Mouse (Mus musculus) forebrain, embryonic 16.5 days (tissue): ENCODE measurements around the gene Mrpl54. TPM values are rescaled to one million over a fixed set of nuclear protein-coding genes. Genes with fewer than 3 reads are reported as not detected.
"Not testable (repeated sequence)": the region's sequence is repeated elsewhere in the genome, so short reads cannot be mapped to it uniquely, and the experiment has no call there.

Source experiments
- ATAC-seq: fragments of 200-750 bp; cut with Nextera tagmentation; 2 replicates; pipeline ENCODE4 v1.8.0; 2017; ENCODE audit warnings: mild to moderate bottlenecking, moderate library complexity
- H3K27ac ChIP-seq: fragments of 300-500 bp; sonication (generic); 2 replicates; pipeline ENCODE4 v1.5.1; 2014; ENCODE audit warnings: low read length, control low read depth
- H3K27me3 ChIP-seq: fragments of 300-500 bp; sonication (generic); replicated peaks from 2 replicates; pipeline ENCODE4 v1.6.1; 2014; ENCODE audit warnings: low read length; ENCODE audit not compliant: control insufficient read depth, insufficient read depth
- H3K36me3 ChIP-seq: fragments of 300-500 bp; sonication (generic); 2 replicates; pipeline ENCODE4 v1.6.1; 2014; ENCODE audit not compliant: control insufficient read depth, insufficient read depth
- H3K4me1 ChIP-seq: fragments of 300-500 bp; sonication (generic); replicated peaks from 2 replicates; pipeline ENCODE4 v1.6.1; 2014; ENCODE audit warnings: low read length; ENCODE audit not compliant: control insufficient read depth, insufficient read depth
- H3K4me2 ChIP-seq: fragments of 300-500 bp; sonication (generic); 2 replicates; pipeline ENCODE4 v1.6.1; 2014; ENCODE audit warnings: mild to moderate bottlenecking, low read length, control low read depth
- H3K4me3 ChIP-seq: fragments of 300-500 bp; sonication (generic); replicated peaks from 2 replicates; pipeline ENCODE4 v1.5.1; 2014; ENCODE audit warnings: mild to moderate bottlenecking, low read length, control low read depth
- H3K9ac ChIP-seq: fragments of 300-500 bp; sonication (generic); replicated peaks from 2 replicates; pipeline ENCODE4 v1.6.1; 2014; ENCODE audit warnings: low read depth, low read length, control low read depth
- H3K9me3 ChIP-seq: fragments of 300-500 bp; sonication (generic); 2 replicates; pipeline ENCODE4 v1.6.1; 2016; ENCODE audit warnings: low read length; ENCODE audit not compliant: control insufficient read depth
- WGBS: fragments of 180-500 bp; shearing (Covaris S2); extraction: QIAGEN DNeasy Blood & Tissue Kit; methylation state at CpG from one replicate; pipeline ENCODE4 v1.1.7; 2014; 5-methylcytosine and 5-hydroxymethylcytosine counted together
- microRNA-seq: library from miRNA; unstranded; fragments of <30 nt; microRNA quantifications from one replicate; pipeline ENCODE4, GENCODE M21; 2017
- polyA plus RNA-seq: library from polyadenylated mRNA; unstranded; fragments of >200 nt; fragmentation: Nextera tagmentation; extraction: Ambion mirVana; gene quantifications from 2 replicates; pipeline ENCODE4 v1.2.1, GENCODE M21; 2015

Mrpl54 gene
- polyA plus RNA-seq, 1 experiment from 2014 or later, result 90.1 TPM

DNA sequence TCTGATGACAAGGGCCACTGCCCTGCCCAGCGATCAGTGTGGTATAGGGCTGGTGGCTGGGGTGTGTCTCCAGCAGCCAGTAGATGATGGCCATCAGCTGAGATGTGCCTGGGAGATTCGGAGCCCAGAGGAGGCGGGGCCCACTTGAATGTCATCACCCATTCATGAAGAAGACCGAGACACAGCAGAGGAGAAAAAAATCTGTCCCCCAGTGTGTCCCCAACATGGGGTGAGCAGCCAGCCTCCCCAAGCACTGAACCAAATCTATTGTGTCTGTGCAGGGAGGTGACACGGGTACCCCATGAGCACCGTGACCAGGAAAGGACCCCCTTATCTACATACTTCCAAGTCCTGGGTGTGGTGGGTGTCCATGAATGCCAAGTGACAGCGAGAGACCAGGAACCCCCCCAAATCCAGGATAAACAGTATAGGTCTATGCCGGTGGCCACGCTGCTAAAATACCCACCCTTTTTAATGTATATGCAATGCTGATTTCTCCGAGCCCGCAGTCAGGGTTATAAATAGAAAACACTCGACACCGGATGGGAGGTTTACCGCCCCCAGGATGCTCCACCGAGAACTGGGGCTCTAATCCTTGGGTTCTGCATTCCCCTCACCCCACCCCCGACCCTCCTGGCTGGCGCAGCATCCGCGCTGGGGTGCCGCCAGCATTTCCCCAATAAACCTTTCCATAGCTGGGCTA is 36.8 kb downstream of the Mrpl54 start:
- H3K27me3 ChIP-seq, result no peaks in the 10 kb centered on the region
- H3K4me2 ChIP-seq, result peak overlapping the region; percentile 73
- H3K9me3 ChIP-seq, result no peaks in the 10 kb centered on the region
- H3K4me3 ChIP-seq, result peak overlapping the region; percentile 81
- peak; percentile 19 for ATAC-seq
- H3K27ac ChIP-seq, result peak overlapping the region; percentile 95
- peak overlapping the region; percentile 95 for H3K9ac ChIP-seq
- peaks cover 39% of the 10 kb centered on the region for H3K4me1 ChIP-seq
- WGBS, result 10% methylated on average over 20 of the region's 20 CpGs
- no peaks in the 10 kb centered on the region for H3K36me3 ChIP-seq

- not testable (repeated sequence) for ATAC-seq, H3K36me3 ChIP-seq
- WGBS, result 53% methylated on average over 2 of the region's 2 CpGs
Measured at GRCm38 (mm10) chr10:81223731-81224130, 43.0 kb downstream of the Mrpl54 start.

GRCm38 (mm10) chr10:81221402-81222015 is 45.2 kb downstream of the Mrpl54 start:
- no peak overlapping the region for H3K27ac ChIP-seq
- no peaks in the 10 kb centered on the region for H3K9me3 ChIP-seq
- no peak overlapping the region for H3K9ac ChIP-seq
- no peak overlapping the region for H3K4me3 ChIP-seq
- no peak overlapping the region for H3K4me2 ChIP-seq
- H3K27me3 ChIP-seq, result no peaks in the 10 kb centered on the region
- H3K36me3 ChIP-seq, result peaks cover 8% of the 10 kb centered on the region
- WGBS, result 92% methylated on average over 5 of the region's 5 CpGs
- no peaks in the 10 kb centered on the region for H3K4me1 ChIP-seq
- no peak for ATAC-seq

More at GRCm38 (mm10) chr10:81223731-81224130, 43.0 kb downstream of the Mrpl54 start:
- H3K4me1 ChIP-seq, result peaks cover 11% of the 10 kb centered on the region
- not testable (repeated sequence) for H3K27ac ChIP-seq, H3K9ac ChIP-seq, H3K27me3 ChIP-seq, H3K4me2 ChIP-seq, H3K4me3 ChIP-seq, H3K9me3 ChIP-seq

DNA sequence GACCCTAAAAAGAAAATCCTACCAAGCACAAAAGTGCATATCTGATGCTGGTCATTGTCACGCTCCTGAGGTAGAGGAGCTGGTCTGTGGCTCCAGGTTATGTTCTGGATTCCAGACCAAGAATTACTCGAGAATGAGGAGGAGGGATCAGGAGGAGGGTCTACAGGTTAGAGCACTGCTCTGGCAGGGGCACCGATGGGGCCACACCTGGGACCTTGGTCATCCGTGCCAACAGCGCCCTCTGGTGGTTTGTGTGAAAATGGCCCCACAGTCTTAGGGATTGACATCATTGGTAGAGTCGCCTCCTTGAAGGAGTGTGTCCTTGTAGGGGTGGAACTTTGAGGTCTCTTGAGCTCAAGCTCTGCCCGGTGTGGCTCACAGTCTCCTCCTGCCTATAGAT is 48.8 kb downstream of the Mrpl54 start:
- Histone ChIP-seq H3K4me3 (no peak overlapping the region), H3K4me1 (no peaks in the 10 kb centered on the region), H3K4me2 (no peak overlapping the region), H3K9ac (no peak overlapping the region), H3K9me3 (no peaks in the 10 kb centered on the region), H3K27me3 (no peaks in the 10 kb centered on the region), H3K27ac (no peak overlapping the region), H3K36me3 (peaks cover 31% of the 10 kb centered on the region)
- peak; percentile 22; the same call in 1 of the 2 replicates for ATAC-seq
- WGBS, result 41% methylated on average over 7 of the region's 7 CpGs

DNA sequence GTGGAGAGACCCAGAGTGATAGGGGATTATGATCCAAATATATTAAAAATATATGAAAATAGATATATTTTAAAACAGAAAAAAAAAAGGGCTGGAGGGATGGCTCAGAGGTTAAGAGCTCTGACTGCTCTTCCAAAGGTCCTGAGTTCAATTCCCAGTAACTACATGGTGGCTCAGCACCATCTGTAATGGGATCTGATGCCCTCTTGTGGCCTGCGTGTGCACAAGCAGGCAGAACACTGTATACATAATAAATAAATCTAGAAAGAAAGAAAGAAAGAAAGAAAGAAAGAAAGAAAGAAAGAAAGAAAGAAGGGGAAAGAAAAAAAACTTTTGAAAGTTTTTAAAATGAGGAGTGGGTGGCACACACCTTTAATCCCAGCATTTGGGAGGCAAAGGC is 49.5 kb downstream of the Mrpl54 start:
- H3K9me3 ChIP-seq, H3K27me3 ChIP-seq, H3K4me3 ChIP-seq, H3K4me2 ChIP-seq, H3K4me1 ChIP-seq, H3K9ac ChIP-seq, H3K27ac ChIP-seq, ATAC-seq: not testable (repeated sequence)
- peaks cover 38% of the 10 kb centered on the region for H3K36me3 ChIP-seq
- 29% methylated on average over 1 of the region's 1 CpGs for WGBS

DNA sequence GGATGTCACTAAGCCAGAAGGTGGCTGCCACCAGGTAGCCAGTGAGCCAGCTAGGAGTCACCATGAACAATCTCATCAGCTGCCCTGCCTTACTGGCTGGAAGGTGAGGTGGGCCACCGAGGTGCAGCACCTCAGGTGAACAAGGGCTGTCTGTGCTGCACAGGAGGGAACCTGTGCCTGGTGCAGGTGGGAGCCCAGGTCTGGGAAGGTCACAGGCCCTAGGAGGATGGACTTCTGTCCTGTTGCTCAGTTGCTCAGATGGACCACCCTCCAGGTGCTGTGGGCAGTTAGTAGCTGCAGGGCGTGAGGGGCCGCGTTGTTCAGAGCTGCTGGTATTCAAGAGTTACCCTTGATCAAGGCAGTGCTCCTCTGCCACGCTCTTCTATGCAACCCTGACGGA is 49.9 kb downstream of the Mrpl54 start:
- H3K4me3 ChIP-seq, result no peak overlapping the region
- no peak for ATAC-seq
- no peaks in the 10 kb centered on the region for H3K27me3 ChIP-seq
- H3K9me3 ChIP-seq, result peaks cover 5% of the 10 kb centered on the region; the same call in 1 of the 2 replicates
- peaks cover 43% of the 10 kb centered on the region for H3K36me3 ChIP-seq
- no peak overlapping the region for H3K27ac ChIP-seq
- no peak overlapping the region for H3K4me2 ChIP-seq
- H3K4me1 ChIP-seq, result no peaks in the 10 kb centered on the region
- 91% methylated on average over 6 of the region's 6 CpGs for WGBS
- H3K9ac ChIP-seq, result no peak overlapping the region

DNA sequence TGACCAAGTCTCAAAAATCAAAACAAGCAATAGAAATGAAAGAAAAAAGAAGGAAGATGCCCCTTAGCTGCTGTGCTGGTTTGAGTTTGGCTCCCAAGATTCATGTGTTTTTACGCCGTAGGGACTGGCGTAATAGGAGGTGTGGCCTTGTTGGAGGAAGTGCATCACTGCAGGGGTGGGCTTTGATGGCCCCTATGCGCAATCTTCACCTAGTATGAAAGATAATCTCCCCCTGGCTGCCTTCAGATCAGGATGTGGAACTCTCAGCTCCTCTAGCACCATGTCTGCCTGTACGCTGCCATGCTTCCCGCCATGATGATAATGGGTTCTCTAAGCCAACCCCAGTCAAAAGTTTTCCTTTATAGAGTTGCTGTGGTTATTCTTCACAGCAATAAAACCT is 50.5 kb downstream of the Mrpl54 start:
- no peak overlapping the region for H3K4me3 ChIP-seq
- no peak overlapping the region for H3K4me2 ChIP-seq
- no peak overlapping the region for H3K9ac ChIP-seq
- H3K9me3 ChIP-seq, result peaks cover 5% of the 10 kb centered on the region; the same call in 1 of the 2 replicates
- no peak for ATAC-seq
- no peaks in the 10 kb centered on the region for H3K4me1 ChIP-seq
- WGBS, result 88% methylated on average over 6 of the region's 6 CpGs
- no peaks in the 10 kb centered on the region for H3K27me3 ChIP-seq
- no peak overlapping the region for H3K27ac ChIP-seq
- peaks cover 47% of the 10 kb centered on the region for H3K36me3 ChIP-seq

Small RNAs within 50 kb of the gene (microRNA-seq; reads per million reads assigned to microRNA genes)
- 12.3 reads per million, percentile 31 among the genes with 10 or more reads in this experiment for gene Mir3057

Other genes starting within 250 kb of the Mrpl54 start
- 37.6 and 45.4 TPM in 2 replicates for gene Diras1, start 241.3 kb downstream of the Mrpl54 start, polyA plus RNA-seq
- 48.1 and 54.0 TPM in 2 replicates for gene Slc39a3, start 229.5 kb downstream of the Mrpl54 start, polyA plus RNA-seq
- 325 and 344 TPM in 2 replicates for gene Sgta, start 206.8 kb downstream of the Mrpl54 start, polyA plus RNA-seq
- 69.4 and 70.4 TPM in 2 replicates for gene Thop1, start 196.9 kb downstream of the Mrpl54 start, polyA plus RNA-seq
- 0.17 and 0.66 TPM in 2 replicates for gene Creb3l3, start 168.1 kb downstream of the Mrpl54 start, polyA plus RNA-seq
- 210 and 213 TPM in 2 replicates for gene Map2k2, start 161.0 kb downstream of the Mrpl54 start, polyA plus RNA-seq
- gene Zbtb7a, start 131.7 kb downstream of the Mrpl54 start, polyA plus RNA-seq, result 11.6 and 11.8 TPM in 2 replicates
- gene Pias4, start 99.0 kb downstream of the Mrpl54 start, polyA plus RNA-seq, result 48.5 and 62.7 TPM in 2 replicates
- gene Eef2, start 90.3 kb downstream of the Mrpl54 start, polyA plus RNA-seq, result 652 and 674 TPM in 2 replicates
- gene Dapk3, start 83.9 kb downstream of the Mrpl54 start, polyA plus RNA-seq, result 55.1 and 56.9 TPM in 2 replicates
- not detected in 2 replicates for gene 4930442H23Rik, start 83.1 kb downstream of the Mrpl54 start, polyA plus RNA-seq
- 0.11 TPM in 1 of 2 replicates, not detected in the other for gene Nmrk2, start 64.9 kb downstream of the Mrpl54 start, polyA plus RNA-seq
- gene Atcay, start 36.1 kb downstream of the Mrpl54 start, polyA plus RNA-seq, result 81.4 and 94.9 TPM in 2 replicates
- 18.4 and 24.0 TPM in 2 replicates for gene Zfr2, start 33.8 kb downstream of the Mrpl54 start, polyA plus RNA-seq
- 28.8 and 44.2 TPM in 2 replicates for gene Matk, start 14.0 kb downstream of the Mrpl54 start, polyA plus RNA-seq
- 39.1 and 41.6 TPM in 2 replicates for gene Apba3, start within 50 bp of the Mrpl54 start, polyA plus RNA-seq
- gene Tjp3, start 24.6 kb upstream of the Mrpl54 start, polyA plus RNA-seq, result 7.3 and 8.3 TPM in 2 replicates
- gene Pip5k1c, start 26.0 kb upstream of the Mrpl54 start, polyA plus RNA-seq, result 138 and 143 TPM in 2 replicates
- 36.8 and 38.3 TPM in 2 replicates for gene Cactin, start 54.2 kb upstream of the Mrpl54 start, polyA plus RNA-seq
- 3.6 and 4.9 TPM in 2 replicates for gene Tbxa2r, start 61.8 kb upstream of the Mrpl54 start, polyA plus RNA-seq
- gene Gipc3, start 76.3 kb upstream of the Mrpl54 start, polyA plus RNA-seq, result not detected in 2 replicates
- 33.4 and 34.2 TPM in 2 replicates for gene Hmg20b, start 83.5 kb upstream of the Mrpl54 start, polyA plus RNA-seq
- gene Mfsd12, start 90.6 kb upstream of the Mrpl54 start, polyA plus RNA-seq, result 11.4 and 11.5 TPM in 2 replicates
- gene 4930404N11Rik, start 98.9 kb upstream of the Mrpl54 start, polyA plus RNA-seq, result 0.72 and 0.86 TPM in 2 replicates
- gene Fzr1, start 111.6 kb upstream of the Mrpl54 start, polyA plus RNA-seq, result 121 and 133 TPM in 2 replicates
- gene Dohh, start 117.5 kb upstream of the Mrpl54 start, polyA plus RNA-seq, result 86.0 and 91.0 TPM in 2 replicates
- 6.2 and 8.8 TPM in 2 replicates for gene Gm48551, start 117.5 kb upstream of the Mrpl54 start, polyA plus RNA-seq
- gene Gm48552, start 122.1 kb upstream of the Mrpl54 start, polyA plus RNA-seq, result 1.0 and 2.2 TPM in 2 replicates
- 1.2 and 1.8 TPM in 2 replicates for gene Smim24, start 126.1 kb upstream of the Mrpl54 start, polyA plus RNA-seq
- 25.4 and 27.0 TPM in 2 replicates for gene Nfic, start 188.7 kb upstream of the Mrpl54 start, polyA plus RNA-seq
- 75.3 and 93.0 TPM in 2 replicates for gene Celf5, start 215.8 kb upstream of the Mrpl54 start, polyA plus RNA-seq
- 70.4 and 80.9 TPM in 2 replicates for gene Ncln, start 229.5 kb upstream of the Mrpl54 start, polyA plus RNA-seq
- 0.40 and 0.53 TPM in 2 replicates for gene S1pr4, start 233.2 kb upstream of the Mrpl54 start, polyA plus RNA-seq